Mouse (Mus musculus): Measurements from ENCODE around the gene Dtnbp1.

- TF ChIP-seq POLR2A (IDR thresholded peaks at IDR 0.05; ENCODE audit: borderline replicate concordance, extremely low read depth, insufficient read depth, insufficient read length, poor library complexity, severe bottlenecking) (no peak), CTCF (IDR thresholded peaks at IDR 0.05; ENCODE audit: borderline replicate concordance, extremely low read depth, insufficient read depth, insufficient read length) (no peak)
Observed at GRCm38 (mm10) chr13:44954232-44954568, 47.7 kb downstream of the Dtnbp1 start.

Data from brain, embryonic 14.5 days (tissue).